Mouse (Mus musculus): Measurements from ENCODE around the gene Ccer2. TPM values are rescaled to one million over a fixed set of nuclear protein-coding genes. Genes with fewer than 3 reads are reported as not detected.

The Ccer2 gene
- polyA plus RNA-seq, 1 experiment from 2014 or later, result 1.9 TPM

Other genes with a start within 250 kb of the Ccer2 start
- gene Ifnl2, start 245.7 kb upstream of the Ccer2 start, polyA plus RNA-seq (2015; fragmentation: Nextera tagmentation; extraction: Ambion mirVana), result not detected in 2 replicates
- not detected in 2 replicates for gene Ifnl3, start 233.3 kb upstream of the Ccer2 start, polyA plus RNA-seq (2015; fragmentation: Nextera tagmentation; extraction: Ambion mirVana)
- gene Sycn, start 215.3 kb upstream of the Ccer2 start, polyA plus RNA-seq (2015; fragmentation: Nextera tagmentation; extraction: Ambion mirVana), result not detected in 2 replicates
- gene Nccrp1, start 208.9 kb upstream of the Ccer2 start, polyA plus RNA-seq (2015; fragmentation: Nextera tagmentation; extraction: Ambion mirVana), result 1.6 and 2.3 TPM in 2 replicates
- gene Samd4b, start 158.0 kb upstream of the Ccer2 start, polyA plus RNA-seq (2015; fragmentation: Nextera tagmentation; extraction: Ambion mirVana), result 26.3 and 28.3 TPM in 2 replicates
- 33.7 and 34.9 TPM in 2 replicates for gene Pak4, start 158.0 kb upstream of the Ccer2 start, polyA plus RNA-seq (2015; fragmentation: Nextera tagmentation; extraction: Ambion mirVana)
- 1.8 and 1.9 TPM in 2 replicates for gene Acp7, start 124.8 kb upstream of the Ccer2 start, polyA plus RNA-seq (2015; fragmentation: Nextera tagmentation; extraction: Ambion mirVana)
- gene Fbxo27, start 63.3 kb upstream of the Ccer2 start, polyA plus RNA-seq (2015; fragmentation: Nextera tagmentation; extraction: Ambion mirVana), result 6.2 and 7.2 TPM in 2 replicates
- gene Fbxo17, start 39.4 kb upstream of the Ccer2 start, polyA plus RNA-seq (2015; fragmentation: Nextera tagmentation; extraction: Ambion mirVana), result 27.2 and 37.3 TPM in 2 replicates
- gene Mrps12, start 14.4 kb upstream of the Ccer2 start, polyA plus RNA-seq (2015; fragmentation: Nextera tagmentation; extraction: Ambion mirVana), result 112 and 125 TPM in 2 replicates
- gene Sars2, start 14.2 kb upstream of the Ccer2 start, polyA plus RNA-seq (2015; fragmentation: Nextera tagmentation; extraction: Ambion mirVana), result 20.1 and 24.1 TPM in 2 replicates
- 79.8 and 96.9 TPM in 2 replicates for gene Sirt2, start 10.6 kb downstream of the Ccer2 start, polyA plus RNA-seq (2015; fragmentation: Nextera tagmentation; extraction: Ambion mirVana)
- gene Nfkbib, start 11.3 kb downstream of the Ccer2 start, polyA plus RNA-seq (2015; fragmentation: Nextera tagmentation; extraction: Ambion mirVana), result 41.5 and 49.2 TPM in 2 replicates
- 4.7 and 5.6 TPM in 2 replicates for gene Rinl, start 32.8 kb downstream of the Ccer2 start, polyA plus RNA-seq (2015; fragmentation: Nextera tagmentation; extraction: Ambion mirVana)
- gene Hnrnpl, start 52.4 kb downstream of the Ccer2 start, polyA plus RNA-seq (2015; fragmentation: Nextera tagmentation; extraction: Ambion mirVana), result 201 and 221 TPM in 2 replicates
- gene Ech1, start 69.0 kb downstream of the Ccer2 start, polyA plus RNA-seq (2015; fragmentation: Nextera tagmentation; extraction: Ambion mirVana), result 217 and 232 TPM in 2 replicates
- 11.6 and 13.8 TPM in 2 replicates for gene Lgals4, start 77.7 kb downstream of the Ccer2 start, polyA plus RNA-seq (2015; fragmentation: Nextera tagmentation; extraction: Ambion mirVana)
- gene Lgals7, start 107.7 kb downstream of the Ccer2 start, polyA plus RNA-seq (2015; fragmentation: Nextera tagmentation; extraction: Ambion mirVana), result 171 and 257 TPM in 2 replicates
- gene Capn12, start 125.2 kb downstream of the Ccer2 start, polyA plus RNA-seq (2015; fragmentation: Nextera tagmentation; extraction: Ambion mirVana), result 0.97 and 1.3 TPM in 2 replicates
- 347 and 359 TPM in 2 replicates for gene Actn4, start 206.2 kb downstream of the Ccer2 start, polyA plus RNA-seq (2015; fragmentation: Nextera tagmentation; extraction: Ambion mirVana)
- gene Eif3k, start 225.7 kb downstream of the Ccer2 start, polyA plus RNA-seq (2015; fragmentation: Nextera tagmentation; extraction: Ambion mirVana), result 372 and 387 TPM in 2 replicates
- 7.2 and 7.6 TPM in 2 replicates for gene Map4k1, start 225.9 kb downstream of the Ccer2 start, polyA plus RNA-seq (2015; fragmentation: Nextera tagmentation; extraction: Ambion mirVana)